Mouse (Mus musculus): ENCODE results near the gene Synj2.
A peak's percentile ranks its signal among the peaks of the same experiment; 100 is the strongest.
"Not testable (repeated sequence)": the region's sequence is repeated elsewhere in the genome, so short reads cannot be mapped to it uniquely, and the experiment has no call there.

Gene Synj2

DNA sequence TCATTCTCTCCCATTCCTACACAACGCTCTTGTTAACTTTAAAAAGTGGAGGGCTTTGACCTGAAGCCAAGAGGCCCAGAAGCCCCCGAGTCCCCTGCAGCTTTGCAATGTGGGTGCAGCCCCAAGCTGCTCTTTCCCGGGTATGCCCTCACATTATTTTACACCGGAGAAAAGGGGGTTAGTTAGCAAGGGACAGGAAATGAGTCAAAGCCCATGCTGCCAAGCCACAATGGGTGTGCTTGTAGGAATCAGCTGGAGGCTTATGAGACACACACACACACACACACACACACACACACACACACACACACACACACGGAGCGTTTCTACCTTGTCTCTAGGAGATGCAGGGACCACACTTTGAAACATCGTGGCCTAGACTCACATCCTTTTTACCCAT is 60.8 kb downstream of the Synj2 start:
- DNase-seq: peak; percentile 94

DNA sequence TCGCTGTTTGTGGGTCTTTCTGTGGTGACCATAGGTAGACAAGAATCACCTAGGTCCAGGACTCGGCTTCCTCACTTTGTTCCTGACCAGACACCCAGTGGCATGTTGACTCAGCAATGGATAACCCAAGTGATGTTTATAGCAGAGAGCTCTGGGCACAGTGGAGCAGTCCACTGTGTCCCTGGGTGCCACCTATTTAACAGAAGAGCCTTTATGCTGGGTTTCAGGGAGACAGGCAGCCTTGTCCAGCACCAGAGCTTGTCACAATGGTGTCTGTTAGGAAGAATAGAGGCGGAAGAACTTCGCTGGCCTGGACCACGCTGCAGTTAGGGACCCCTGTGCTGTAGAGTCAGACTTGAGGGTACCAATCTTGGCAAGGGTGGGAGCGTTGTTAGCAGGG is 61.5 kb downstream of the Synj2 start:
- DNase-seq: peak; percentile 88

DNA sequence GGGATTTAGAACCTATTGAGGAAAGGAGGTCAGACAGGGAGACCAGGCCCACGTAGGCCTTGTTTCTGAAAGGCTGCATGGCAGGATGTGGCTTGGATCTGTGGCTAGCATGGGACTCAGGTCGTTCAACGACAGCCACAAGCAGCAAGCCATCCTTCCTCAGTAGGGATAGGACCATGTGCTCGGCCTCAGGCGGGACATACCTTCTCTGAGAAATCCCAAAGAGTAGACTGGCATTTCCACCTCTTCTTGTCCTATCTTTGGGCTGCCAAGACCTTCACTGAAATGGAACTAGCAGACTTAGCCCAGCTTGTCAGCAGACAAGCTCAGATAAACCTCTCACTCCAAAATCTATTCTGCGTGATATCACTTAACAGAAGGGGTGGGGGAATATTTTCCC is 62.6 kb downstream of the Synj2 start:
- DNase-seq: peak; percentile 93

DNA sequence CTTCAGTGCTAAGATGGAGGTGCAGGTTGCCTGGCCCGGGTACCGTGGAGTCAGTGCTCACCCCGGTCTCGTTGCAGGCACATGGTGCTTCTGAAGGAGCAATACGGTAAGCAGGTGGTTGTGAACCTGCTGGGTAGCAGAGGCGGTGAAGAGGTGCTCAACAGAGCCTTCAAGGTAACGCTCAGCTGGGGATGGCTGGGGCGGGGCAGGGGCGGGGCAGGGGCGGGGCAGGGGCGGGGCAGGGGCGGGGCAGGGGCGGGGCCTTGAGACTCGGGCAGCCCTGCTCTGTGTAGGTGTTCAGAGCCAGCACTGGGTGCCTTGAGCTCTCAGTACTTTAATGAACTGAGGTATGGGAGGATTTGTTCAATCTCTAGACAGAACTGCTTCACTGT is 64.2 kb downstream of the Synj2 start:
- DNase-seq: peak; percentile 95

DNA sequence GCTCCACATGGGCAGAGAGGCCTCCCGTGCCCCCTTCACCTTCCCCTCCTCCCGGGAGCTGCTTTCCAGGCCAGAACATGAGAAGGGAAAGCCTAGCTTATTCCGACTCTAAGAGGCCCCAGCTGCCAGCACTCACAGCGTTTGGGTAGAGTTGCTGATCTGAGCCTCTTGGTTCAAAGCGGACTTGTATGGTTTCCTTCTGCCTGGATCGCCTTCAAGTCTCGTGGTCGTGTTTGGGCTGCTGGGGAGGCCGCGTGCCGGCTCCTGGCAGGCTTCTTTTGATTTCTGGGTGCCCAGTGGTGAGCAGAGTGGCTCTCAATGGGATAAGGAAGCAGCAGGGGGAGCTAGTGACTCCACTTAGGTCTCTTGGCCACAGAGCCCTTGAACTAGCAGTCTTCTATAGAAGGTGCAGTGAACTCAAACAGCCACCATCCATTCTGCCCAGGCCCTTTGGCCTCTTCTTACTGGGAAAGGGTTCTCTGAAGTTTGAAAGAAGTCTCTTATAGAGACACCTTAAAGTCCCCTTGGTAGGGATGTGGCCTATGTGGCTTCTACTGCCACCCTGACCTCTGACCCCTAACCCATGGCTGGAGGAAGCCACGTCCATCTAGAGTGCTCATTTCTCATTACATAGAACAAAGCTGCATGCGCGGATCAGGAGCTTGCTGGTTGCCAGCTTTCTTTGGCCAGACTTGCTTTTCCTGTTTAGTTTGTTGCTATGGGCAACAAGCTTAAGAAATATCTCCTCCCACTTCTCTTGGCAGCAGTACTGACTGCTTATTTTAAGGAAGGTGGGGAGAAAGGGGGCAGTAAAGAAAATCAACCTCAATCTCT is 64.8 kb downstream of the Synj2 start:
- DNase-seq: peak; percentile 99

- DNase-seq: peak; percentile 94
These were observed 66.2 kb downstream of the Synj2 start for GRCm38 (mm10) chr17:6007101-6007780.

DNA sequence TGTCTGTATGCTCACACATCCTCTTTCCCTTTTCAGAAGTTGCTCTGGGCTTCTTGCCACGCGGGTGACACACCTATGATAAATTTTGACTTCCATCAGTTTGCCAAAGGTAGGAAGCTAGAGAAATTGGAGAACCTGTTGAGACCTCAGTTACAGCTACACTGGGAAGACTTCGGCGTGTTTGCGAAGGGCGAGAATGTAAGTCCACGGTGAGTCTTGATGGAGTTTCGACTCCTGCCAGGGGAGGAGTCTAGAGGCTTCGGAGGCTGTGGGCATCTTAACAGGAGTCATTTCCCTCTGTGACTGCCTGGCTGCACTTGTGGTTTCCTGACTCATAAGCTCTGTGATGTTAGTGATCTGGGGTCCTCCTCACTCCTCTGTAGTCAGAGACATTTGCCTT is 66.8 kb downstream of the Synj2 start:
- DNase-seq: no peak

DNA sequence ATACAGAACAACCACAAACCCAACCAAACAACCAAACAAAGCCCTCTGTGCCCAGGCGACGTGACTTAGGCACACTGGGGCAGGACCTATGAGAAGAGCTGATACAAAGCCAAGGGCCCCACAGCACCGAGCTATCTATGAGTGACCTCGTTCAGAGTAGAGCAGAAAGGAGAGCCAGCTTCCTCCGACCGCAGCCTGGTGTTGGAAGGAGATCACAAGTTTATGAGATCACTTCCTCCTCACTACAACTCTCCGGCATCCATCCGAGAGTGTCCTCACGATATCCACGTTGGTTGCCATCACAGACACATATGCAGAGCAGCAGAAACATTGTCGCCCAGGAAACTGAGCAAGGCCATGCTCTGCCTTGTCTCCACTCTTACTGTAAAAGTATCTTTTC is 67.5 kb downstream of the Synj2 start:
- peak; percentile 93 for DNase-seq

DNA sequence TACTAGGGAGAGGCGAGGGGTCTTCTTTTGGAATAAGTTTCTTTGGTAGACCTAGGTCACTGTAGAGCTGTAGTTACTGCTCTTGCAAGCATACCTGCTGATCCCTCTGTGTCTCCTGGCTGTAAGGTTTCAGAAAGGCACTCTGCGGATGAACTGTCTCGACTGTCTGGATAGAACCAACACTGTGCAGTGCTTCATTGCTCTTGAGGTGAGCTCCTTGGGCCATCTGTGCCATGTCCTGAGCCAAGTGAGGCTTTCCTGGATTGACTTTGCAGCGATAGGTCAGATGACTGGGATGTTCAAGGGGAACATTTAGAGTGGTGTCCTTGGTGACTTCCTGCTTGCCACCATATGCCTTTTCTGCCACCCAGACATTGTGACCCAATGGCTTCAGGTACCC is 68.5 kb downstream of the Synj2 start:
- no peak for DNase-seq

DNA sequence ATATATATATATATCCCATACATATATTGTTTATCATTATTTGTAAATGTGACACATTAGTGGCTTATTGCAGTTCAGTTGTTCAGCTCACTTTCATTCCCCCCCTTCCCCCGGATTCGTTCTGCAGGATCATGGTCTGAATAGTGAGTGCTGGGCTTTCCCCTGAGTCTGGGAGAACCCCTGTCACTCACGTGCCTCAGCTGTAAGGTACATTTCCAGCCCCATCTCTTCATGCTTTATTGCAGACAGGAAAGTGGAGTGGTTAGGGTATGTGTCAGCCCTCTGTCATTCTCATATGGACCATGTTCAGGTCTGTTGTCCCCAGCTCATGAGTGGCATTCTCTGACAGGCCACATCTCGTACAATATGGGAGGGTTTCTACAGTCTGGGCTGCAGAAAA is 72.0 kb downstream of the Synj2 start:
- no peak for DNase-seq

GRCm38 (mm10) chr17:6014985-6015384 is 73.9 kb downstream of the Synj2 start:
- DNase-seq: no peak

GRCm38 (mm10) chr17:6016213-6016780 is 75.2 kb downstream of the Synj2 start:
- DNase-seq: peak; percentile 96

GRCm38 (mm10) chr17:6017268-6017667 is 76.2 kb downstream of the Synj2 start:
- no peak for DNase-seq

DNA sequence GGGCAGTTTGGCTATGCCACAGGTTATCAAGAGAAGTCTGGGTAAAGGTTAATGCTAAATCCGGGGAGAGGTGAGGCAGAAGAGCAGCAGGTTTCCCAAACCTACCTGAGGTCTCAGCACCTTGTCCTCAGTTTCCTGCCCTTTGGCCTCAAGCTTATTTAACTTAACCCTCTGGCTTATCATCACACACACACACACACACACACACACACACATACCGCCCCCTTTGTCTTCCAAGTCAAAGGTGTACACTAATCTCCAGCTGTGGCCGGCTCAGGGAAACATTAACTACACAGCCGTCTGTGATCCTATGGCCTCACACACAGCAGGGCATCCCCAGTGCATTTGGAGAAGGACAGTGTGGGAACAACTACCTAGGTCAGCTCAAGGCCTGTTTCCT is 77.3 kb downstream of the Synj2 start:
- DNase-seq: no peak

DNA sequence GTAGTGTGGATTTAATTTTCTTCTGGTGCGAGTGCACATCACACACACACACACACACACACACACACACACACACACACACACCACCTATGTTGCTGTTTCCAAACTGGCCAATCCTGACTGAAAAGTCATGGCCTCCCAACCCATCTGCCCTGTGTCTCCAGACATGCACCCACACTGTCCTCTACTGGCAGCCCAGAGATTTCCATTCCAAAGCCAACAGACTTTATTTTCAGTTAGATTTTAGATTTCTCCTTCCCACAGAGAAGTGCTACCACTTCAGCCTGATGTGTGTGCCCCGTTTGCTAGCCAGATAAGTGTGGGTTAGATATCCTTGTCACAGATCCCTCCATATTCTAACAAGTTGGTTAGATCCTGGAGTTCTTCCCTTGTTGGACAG is 78.7 kb downstream of the Synj2 start:
- DNase-seq: no peak

- DNase-seq: no peak
These were observed 79.6 kb downstream of the Synj2 start for GRCm38 (mm10) chr17:6020636-6021035.

DNA sequence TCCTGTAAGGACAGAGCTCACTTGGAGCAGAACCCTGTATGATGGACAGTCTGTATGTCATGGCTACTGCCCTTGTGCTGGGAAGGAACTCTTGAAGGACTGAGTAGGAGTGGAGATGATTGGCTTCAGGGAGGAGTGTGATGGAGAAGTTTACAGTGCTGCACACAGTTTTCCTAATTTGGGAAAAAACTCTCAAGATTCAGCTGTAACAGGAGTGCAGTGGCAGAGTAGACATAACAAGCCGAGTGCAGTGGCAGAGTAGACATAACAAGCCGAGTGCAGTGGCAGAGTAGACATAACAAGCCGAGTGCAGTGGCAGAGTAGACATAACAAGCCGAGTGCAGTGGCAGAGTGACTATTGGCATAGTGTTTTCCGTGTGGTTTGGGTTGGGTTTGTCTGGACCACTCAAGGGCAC is 80.3 kb downstream of the Synj2 start:
- not testable (repeated sequence) for DNase-seq

DNA sequence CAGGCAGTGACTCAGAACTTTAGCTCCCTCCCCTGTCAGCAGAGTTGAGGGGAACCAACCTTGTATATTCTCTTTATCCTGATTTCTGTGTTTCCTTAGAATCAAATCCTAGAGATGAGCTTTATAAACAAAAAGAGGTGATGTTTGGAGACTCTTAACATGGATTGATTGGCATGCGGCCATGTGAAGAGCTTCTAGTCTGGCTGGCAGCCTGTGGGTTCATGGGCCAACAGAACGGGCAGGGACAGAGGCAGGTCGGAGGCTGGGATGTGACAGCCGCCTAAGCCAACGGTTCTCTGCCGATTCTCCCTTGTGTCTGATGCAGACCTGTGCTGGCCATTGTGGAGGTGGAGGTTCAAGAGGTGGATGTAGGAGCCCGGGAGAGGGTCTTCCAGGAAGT is 84.8 kb downstream of the Synj2 start:
- DNase-seq: no peak

DNA sequence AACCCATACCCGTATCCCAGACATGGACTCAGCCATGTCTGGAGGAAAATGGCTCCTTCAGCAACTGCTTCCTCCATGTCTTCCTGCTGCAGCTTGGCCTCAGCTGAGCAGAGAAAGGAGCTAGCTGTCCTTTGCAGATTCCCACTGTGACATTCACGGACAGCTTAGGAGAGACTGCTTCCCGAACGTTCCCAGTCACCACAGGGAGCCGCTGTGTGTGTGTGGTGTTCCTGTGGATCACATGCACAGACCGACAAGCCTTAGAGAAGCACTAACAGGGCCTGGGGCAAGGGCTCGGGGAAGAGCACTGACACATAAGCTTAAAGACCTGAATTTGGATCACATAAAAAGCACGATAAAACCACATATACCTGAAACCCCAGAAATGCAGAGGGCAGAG is 94.6 kb downstream of the Synj2 start:
- no peak for DNase-seq

DNA sequence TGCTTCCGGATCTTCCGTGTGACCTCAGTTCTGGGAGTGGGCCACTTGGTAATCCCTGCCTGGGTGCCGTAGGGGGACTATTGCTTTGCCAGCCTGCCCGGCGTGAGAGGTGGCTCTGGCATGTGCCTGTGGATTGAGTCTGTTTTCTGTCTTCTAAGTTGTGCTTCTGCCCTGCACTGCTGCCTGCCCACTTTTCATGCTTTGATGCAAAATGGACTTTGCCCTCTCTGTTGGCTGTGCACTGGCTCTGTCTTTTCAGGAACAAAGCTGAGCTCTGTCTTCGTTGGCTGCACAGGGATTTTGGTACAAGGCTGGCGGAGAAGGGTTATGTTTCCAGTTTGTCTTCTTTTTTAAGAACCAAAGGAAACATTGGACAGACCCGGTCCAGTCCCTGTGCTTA is 95.4 kb downstream of the Synj2 start:
- no peak for DNase-seq

DNA sequence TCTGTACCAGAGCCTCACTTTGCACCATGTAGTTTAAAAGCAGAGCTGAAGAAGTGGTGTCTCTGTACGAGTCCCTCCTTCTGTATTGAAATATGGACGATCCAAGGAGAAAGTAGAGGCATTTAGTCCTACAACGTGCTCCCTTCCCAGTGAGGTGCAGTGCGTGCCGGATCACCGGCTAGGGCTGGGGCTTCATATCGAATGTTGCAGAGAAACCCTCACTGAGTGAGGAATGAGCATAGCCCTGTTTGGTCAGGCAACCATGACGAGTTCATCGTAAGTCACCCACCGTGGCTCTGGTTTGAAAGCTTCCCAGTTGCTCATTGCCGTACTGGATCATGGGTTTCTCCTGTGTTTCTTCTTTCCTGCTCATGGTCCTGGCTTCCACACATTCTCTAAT is 95.8 kb downstream of the Synj2 start:
- no peak for DNase-seq

- peak; percentile 94 for DNase-seq
These were observed 96.4 kb downstream of the Synj2 start for GRCm38 (mm10) chr17:6037507-6037906.

DNA sequence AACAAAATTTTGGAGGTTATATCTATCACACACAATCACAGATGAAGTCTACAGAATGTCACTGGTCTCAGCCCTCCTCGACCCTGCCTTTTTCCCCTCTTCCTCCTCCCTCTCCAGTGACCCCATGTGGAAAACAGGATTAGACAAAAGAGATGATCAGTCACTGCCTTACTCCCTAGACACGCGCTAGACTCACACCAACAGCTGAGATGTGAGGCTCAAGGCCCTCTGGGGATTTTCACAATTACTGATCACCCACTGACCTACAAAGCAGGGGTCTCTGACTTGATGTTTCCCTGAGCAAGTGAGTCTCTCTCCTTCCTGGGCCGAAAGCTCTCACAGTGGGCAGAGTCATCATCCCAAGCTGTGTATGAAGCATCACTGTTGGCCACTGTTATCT is 111.7 kb downstream of the Synj2 start:
- DNase-seq: no peak

DNA sequence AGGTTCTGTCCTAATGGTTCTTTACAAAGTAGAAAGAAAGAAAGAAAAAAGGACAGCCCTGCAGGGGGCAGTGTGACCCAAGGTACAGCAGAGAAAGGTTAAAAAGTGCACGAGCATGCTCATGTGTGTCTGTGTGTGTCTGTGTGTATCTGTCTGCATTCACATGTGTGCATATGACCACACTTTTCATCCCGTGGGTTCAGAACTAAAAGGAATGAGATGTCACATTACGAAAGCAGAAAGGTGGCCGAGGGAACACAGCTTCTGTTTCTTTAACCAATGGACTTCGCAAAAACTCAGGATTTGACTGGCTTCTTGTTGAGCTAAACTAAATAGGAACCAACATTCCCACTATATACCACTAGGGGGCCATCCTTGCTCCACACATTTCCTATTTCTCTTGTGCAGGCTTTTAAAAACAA is 113.9 kb downstream of the Synj2 start:
- DNase-seq: no peak
